Mouse (Mus musculus) heart, embryonic 12.5 days (tissue): ENCODE data around the gene Plagl1. TPM values are rescaled to one million over a fixed set of nuclear protein-coding genes. Genes with fewer than 3 reads are reported as not detected.

ENCODE experiments used
- ATAC-seq: fragments of 200-750 bp; cut with Nextera tagmentation; 2 replicates; pipeline ENCODE4 v1.8.0; 2017; ENCODE audit warnings: moderate TSS enrichment, moderate library complexity; ENCODE audit not compliant: insufficient number of reproducible peaks, low FRiP score
- H3K27ac ChIP-seq: fragments of 300-500 bp; sonication (generic); 2 replicates; pipeline ENCODE4 v1.5.1; 2016; ENCODE audit warnings: mild to moderate bottlenecking, moderate library complexity; ENCODE audit not compliant: poor library complexity, severe bottlenecking
- H3K27me3 ChIP-seq: fragments of 300-500 bp; sonication (generic); replicated peaks from 2 replicates; pipeline ENCODE4 v1.6.1; 2016; ENCODE audit warnings: mild to moderate bottlenecking, moderate library complexity
- H3K36me3 ChIP-seq: fragments of 300-500 bp; sonication (generic); 2 replicates; pipeline ENCODE4 v1.6.1; 2016; ENCODE audit warnings: mild to moderate bottlenecking, moderate library complexity
- H3K4me1 ChIP-seq: fragments of 300-500 bp; sonication (generic); replicated peaks from 2 replicates; pipeline ENCODE4 v1.6.1; 2016; ENCODE audit warnings: mild to moderate bottlenecking
- H3K4me2 ChIP-seq: fragments of 300-500 bp; sonication (generic); 2 replicates; pipeline ENCODE4 v1.6.1; 2016; ENCODE audit warnings: mild to moderate bottlenecking, moderate library complexity
- H3K4me3 ChIP-seq: fragments of 300-500 bp; sonication (generic); 2 replicates; pipeline ENCODE4 v1.5.1; 2016; ENCODE audit warnings: mild to moderate bottlenecking
- H3K9ac ChIP-seq: fragments of 300-500 bp; sonication (generic); 2 replicates; pipeline ENCODE4 v1.6.1; 2016; ENCODE audit warnings: mild to moderate bottlenecking, moderate library complexity
- H3K9me3 ChIP-seq: fragments of 300-500 bp; sonication (generic); replicated peaks from 2 replicates; pipeline ENCODE4 v1.6.1; 2016; ENCODE audit warnings: mild to moderate bottlenecking, moderate library complexity
- WGBS: fragments of 180-500 bp; shearing (Covaris S2); methylation state at CpG from one replicate; pipeline ENCODE4 v1.1.7; 2016; 5-methylcytosine and 5-hydroxymethylcytosine counted together
- polyA plus RNA-seq: library from polyadenylated mRNA; unstranded; fragments of >200 nt; fragmentation: Nextera tagmentation; extraction: Ambion mirVana; gene quantifications from 2 replicates; pipeline ENCODE4 v1.2.1, GENCODE M21; 2016

Plagl1 gene
- polyA plus RNA-seq, 1 experiment from 2014 or later, result 257 TPM

DNA sequence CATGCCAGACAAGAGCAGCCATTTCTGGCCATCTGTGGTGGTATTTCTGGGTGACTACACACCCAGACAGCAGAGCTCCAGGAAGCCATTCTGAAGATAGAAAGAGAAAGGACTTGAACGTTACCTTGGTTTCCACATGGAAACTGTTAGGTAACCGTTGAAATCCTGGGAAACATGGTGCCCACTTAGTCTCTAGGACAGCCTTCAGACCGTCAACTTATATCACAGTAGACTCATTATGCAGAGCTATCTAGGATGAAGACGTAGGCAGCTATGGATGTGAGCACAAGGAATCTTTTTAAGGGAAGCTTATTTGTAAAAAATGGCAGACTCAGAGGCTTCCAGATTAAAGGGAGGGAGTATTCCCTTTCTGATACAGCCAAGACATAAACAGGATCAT lies 73.5 kb downstream of the Plagl1 start:
- no peaks in the 10 kb centered on the region for H3K27me3 ChIP-seq
- no peak for ATAC-seq
- peaks cover 2% of the 10 kb centered on the region for H3K36me3 ChIP-seq
- H3K4me3 ChIP-seq, result no peak overlapping the region
- no peaks in the 10 kb centered on the region for H3K9me3 ChIP-seq
- H3K4me1 ChIP-seq, result peaks cover 6% of the 10 kb centered on the region; the same call in 1 of the 2 replicates
- no peak overlapping the region for H3K4me2 ChIP-seq
- H3K9ac ChIP-seq, result no peak overlapping the region
- 74% methylated on average over 4 of the region's 4 CpGs for WGBS
- H3K27ac ChIP-seq, result no peak overlapping the region

DNA sequence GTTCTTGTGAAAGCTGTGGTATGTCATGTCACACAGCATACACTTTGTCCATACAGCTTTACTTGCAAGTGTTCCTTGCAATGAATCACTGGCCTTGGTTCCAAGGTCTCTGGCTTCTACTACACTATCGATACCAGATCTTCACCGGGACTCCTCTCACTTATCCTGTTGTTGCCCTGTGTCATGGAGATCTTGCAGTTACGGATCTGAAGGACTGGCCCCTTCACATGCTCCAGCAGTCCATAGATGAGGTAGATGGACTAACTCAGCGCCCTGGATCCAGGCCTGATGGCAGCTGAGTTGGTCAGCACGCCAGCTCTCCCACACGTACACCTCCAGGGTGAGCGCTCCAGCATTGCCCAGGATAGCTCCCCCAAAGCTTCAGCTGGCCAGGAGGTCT lies 75.0 kb downstream of the Plagl1 start:
- H3K9me3 ChIP-seq, result no peaks in the 10 kb centered on the region
- no peak for ATAC-seq
- H3K27me3 ChIP-seq, result no peaks in the 10 kb centered on the region
- H3K9ac ChIP-seq, result no peak overlapping the region
- no peak overlapping the region for H3K4me2 ChIP-seq
- no peaks in the 10 kb centered on the region for H3K36me3 ChIP-seq
- WGBS, result 90% methylated on average over 7 of the region's 7 CpGs
- peaks cover 6% of the 10 kb centered on the region; the same call in 1 of the 2 replicates for H3K4me1 ChIP-seq
- H3K4me3 ChIP-seq, result no peak overlapping the region
- H3K27ac ChIP-seq, result no peak overlapping the region

DNA sequence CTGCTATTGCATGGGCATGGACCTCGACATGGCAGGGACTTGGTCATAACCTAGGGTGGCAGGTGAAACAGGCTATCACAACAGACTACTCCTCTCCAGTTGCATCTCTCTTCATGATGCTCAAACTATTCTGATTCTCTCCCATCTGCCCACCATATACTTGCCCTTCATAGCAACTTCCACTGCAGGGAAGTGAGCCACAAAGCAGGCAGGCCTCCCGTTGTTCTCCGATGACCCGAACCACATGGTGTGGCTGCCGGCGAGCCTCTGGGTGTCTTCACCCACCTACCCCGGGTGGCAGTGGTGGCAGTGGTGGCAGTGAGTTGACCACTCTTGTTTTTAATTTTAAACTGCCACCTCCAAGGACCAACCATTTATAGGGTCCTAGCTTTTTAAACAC lies 75.4 kb downstream of the Plagl1 start:
- Histone ChIP-seq H3K9me3 (no peaks in the 10 kb centered on the region), H3K27me3 (no peaks in the 10 kb centered on the region), H3K4me3 (no peak overlapping the region), H3K9ac (no peak overlapping the region), H3K4me1 (peaks cover 6% of the 10 kb centered on the region; the same call in 1 of the 2 replicates), H3K4me2 (no peak overlapping the region), H3K27ac (no peak overlapping the region), H3K36me3 (no peaks in the 10 kb centered on the region)
- no peak for ATAC-seq
- WGBS, result 90% methylated on average over 7 of the region's 7 CpGs

DNA sequence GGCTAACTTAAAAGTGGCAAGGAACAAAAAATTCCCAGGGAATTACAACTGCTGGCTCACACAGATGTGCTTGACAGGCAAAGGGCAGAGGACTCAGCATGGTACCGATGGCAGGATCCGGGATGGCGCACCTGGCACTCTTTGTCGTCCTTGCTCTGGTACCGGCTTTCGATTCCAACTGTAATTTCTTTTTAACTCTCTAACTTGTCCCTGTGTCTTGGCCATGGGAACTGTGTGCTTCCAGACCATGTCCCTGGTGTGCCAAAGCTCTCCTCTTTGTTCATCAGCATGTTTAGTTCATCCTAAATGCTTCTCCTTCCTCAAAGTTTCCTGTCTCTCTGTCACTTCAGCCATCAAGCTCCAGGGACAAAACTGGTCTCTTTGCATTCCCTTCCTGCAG lies 77.6 kb downstream of the Plagl1 start:
- no peaks in the 10 kb centered on the region for H3K9me3 ChIP-seq
- no peak for ATAC-seq
- H3K9ac ChIP-seq, result no peak overlapping the region
- no peaks in the 10 kb centered on the region for H3K27me3 ChIP-seq
- H3K4me2 ChIP-seq, result no peak overlapping the region
- peaks cover 6% of the 10 kb centered on the region; the same call in 1 of the 2 replicates for H3K4me1 ChIP-seq
- 93% methylated on average over 6 of the region's 6 CpGs for WGBS
- H3K27ac ChIP-seq, result no peak overlapping the region
- no peaks in the 10 kb centered on the region for H3K36me3 ChIP-seq
- H3K4me3 ChIP-seq, result no peak overlapping the region

DNA sequence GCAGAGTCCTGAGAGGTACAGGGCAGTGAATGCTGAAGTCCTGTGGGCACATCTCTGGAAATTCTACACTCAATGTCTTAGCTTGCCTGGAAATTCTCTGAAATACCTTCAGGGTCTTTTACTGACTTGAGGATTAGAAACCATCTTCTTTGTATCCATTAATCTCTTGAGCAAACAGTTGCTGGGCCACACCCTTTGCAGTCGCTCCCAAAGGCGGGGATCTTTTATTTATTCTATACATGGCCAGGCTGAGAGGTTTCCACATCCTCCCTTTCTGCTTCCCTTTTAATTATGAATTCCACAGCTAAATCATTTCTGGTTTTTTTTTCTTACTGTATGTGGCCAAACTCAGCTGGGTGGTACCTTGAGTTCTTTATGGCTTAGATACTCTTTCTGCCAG lies 80.1 kb downstream of the Plagl1 start:
- Histone ChIP-seq H3K4me3 (no peak overlapping the region), H3K27ac (no peak overlapping the region), H3K4me1 (peaks cover 6% of the 10 kb centered on the region; the same call in 1 of the 2 replicates), H3K27me3 (no peaks in the 10 kb centered on the region), H3K9ac (no peak overlapping the region), H3K9me3 (no peaks in the 10 kb centered on the region), H3K36me3 (no peaks in the 10 kb centered on the region), H3K4me2 (no peak overlapping the region)
- no peak for ATAC-seq
- 54% methylated on average over 2 of the region's 2 CpGs for WGBS

DNA sequence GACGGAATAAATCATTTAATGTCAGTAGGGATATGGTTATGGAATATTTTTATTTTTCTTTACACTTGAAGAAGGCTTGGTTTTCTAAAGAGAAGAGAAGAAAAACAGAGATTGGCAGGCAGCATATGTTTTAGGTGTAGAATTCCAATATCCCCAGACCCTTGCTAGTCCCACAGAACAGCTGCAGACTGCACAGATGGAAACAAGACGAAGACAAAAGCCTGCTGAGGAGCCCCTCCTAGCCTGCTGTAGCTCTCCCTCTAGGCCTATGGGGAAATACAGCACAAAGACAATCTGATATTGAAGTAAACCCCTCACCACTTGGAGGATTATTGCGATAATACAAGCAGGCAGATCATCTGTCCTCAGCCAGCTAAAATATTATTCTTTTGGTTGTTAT lies 90.1 kb downstream of the Plagl1 start:
- Histone ChIP-seq H3K9ac (no peak overlapping the region), H3K4me1 (no peaks in the 10 kb centered on the region), H3K36me3 (no peaks in the 10 kb centered on the region), H3K27me3 (no peaks in the 10 kb centered on the region), H3K27ac (no peak overlapping the region), H3K4me3 (no peak overlapping the region), H3K9me3 (no peaks in the 10 kb centered on the region), H3K4me2 (no peak overlapping the region)
- ATAC-seq, result no peak
- 81% methylated on average over 3 of the region's 3 CpGs for WGBS

DNA sequence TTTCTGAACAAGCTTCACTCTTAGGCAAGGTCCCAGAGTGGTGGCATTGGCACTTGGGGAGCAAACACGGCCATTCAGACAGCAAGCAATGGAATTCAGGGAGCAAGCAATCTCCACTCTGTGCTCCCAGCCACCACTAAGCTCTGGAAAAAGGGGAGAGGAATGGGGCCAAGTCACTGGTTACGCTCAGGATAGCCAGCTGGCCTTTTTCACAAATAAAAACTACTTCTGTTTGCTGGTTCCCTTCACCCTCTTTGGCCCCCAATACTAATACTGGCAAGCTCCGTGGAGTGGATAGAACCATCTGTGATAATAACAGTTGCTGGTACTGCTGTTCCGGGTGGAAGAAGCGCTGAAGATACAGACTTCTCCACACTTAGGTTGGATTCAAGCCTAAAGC lies 91.0 kb downstream of the Plagl1 start:
- H3K36me3 ChIP-seq, result no peaks in the 10 kb centered on the region
- no peak overlapping the region for H3K4me2 ChIP-seq
- H3K27me3 ChIP-seq, result no peaks in the 10 kb centered on the region
- ATAC-seq, result no peak
- no peaks in the 10 kb centered on the region for H3K9me3 ChIP-seq
- no peak overlapping the region for H3K4me3 ChIP-seq
- H3K9ac ChIP-seq, result no peak overlapping the region
- WGBS, result 75% methylated on average over 5 of the region's 5 CpGs
- H3K4me1 ChIP-seq, result no peaks in the 10 kb centered on the region
- no peak overlapping the region for H3K27ac ChIP-seq

DNA sequence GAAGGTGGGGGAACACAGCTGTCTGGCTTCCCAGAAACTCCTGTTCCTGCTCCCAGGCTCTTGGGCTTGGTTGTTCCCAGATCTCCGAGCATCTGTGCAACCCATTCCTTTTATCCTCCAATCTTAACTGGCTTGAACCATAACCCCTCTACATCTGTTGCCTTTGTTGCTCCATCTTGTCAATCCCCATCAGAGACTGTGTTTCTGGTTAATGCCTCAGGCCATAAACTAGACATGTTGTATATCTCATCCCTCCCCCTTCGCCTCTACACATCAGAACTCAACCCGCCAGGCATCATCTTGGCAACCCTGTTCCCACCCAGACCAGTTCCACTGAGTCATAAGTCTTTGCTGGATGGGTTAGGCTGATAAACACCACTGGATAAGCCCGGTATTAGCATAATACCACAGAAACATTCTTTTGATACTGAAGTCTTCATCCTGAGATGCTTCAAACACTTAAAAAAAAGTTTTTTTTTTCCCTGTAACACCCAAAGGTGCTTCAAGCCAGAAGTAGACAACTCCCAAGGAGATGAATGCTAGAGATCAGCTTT lies 92.6 kb downstream of the Plagl1 start:
- H3K4me1 ChIP-seq, result no peaks in the 10 kb centered on the region
- 90% methylated on average over 4 of the region's 4 CpGs for WGBS
- no peak overlapping the region for H3K4me3 ChIP-seq
- H3K4me2 ChIP-seq, result no peak overlapping the region
- no peaks in the 10 kb centered on the region for H3K36me3 ChIP-seq
- H3K27ac ChIP-seq, result no peak overlapping the region
- H3K9me3 ChIP-seq, result no peaks in the 10 kb centered on the region
- H3K27me3 ChIP-seq, result no peaks in the 10 kb centered on the region
- no peak for ATAC-seq
- H3K9ac ChIP-seq, result no peak overlapping the region

DNA sequence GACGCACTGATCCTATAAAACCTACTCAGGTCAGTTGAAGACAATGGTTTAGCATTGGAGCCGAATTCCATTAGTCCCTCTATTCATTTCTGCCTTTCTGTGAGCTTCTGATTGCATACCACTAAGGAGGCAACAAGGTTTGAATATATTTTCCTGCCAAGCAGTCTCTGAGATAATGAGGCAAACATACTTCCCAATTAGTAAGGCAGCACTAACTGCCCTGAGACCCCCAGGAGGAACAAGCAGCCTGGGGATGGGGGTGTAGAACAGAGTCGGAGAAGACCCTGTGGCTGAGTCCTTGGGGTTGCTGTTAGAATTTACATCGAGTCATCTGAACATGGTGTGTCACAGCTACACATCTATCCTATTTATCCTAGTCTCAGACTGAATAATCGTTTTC lies 95.1 kb downstream of the Plagl1 start:
- 82% methylated on average over 5 of the region's 5 CpGs for WGBS
- Histone ChIP-seq H3K27me3 (no peaks in the 10 kb centered on the region), H3K9me3 (no peaks in the 10 kb centered on the region), H3K4me2 (no peak overlapping the region), H3K27ac (no peak overlapping the region), H3K4me3 (no peak overlapping the region), H3K36me3 (no peaks in the 10 kb centered on the region), H3K4me1 (no peaks in the 10 kb centered on the region), H3K9ac (no peak overlapping the region)
- ATAC-seq, result no peak

DNA sequence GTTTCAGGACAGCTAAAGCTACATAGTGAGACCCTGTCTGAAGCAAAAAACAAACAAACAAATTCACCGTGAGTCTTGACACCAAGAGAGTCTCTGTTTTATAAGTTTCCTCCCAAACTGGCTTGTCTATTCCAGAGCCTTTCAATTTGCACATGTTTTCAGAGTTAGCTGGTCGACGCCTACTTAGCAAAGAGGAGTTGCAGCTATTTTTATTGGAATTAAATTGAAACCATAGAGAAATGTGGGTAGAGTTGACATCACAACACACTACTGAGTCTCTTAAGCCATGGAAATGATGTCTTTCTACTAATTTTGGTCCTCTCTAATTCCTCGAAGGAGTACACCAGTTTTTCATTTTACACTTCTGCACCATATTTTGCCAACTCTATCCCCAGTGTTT lies 100.6 kb downstream of the Plagl1 start:
- H3K9me3 ChIP-seq, result peaks cover 11% of the 10 kb centered on the region; the same call in 1 of the 2 replicates
- no peak overlapping the region for H3K27ac ChIP-seq
- 86% methylated on average over 4 of the region's 4 CpGs for WGBS
- H3K27me3 ChIP-seq, result no peaks in the 10 kb centered on the region
- H3K4me2 ChIP-seq, result no peak overlapping the region
- H3K4me1 ChIP-seq, result peaks cover 13% of the 10 kb centered on the region
- no peak overlapping the region for H3K9ac ChIP-seq
- ATAC-seq, result no peak
- no peak overlapping the region for H3K4me3 ChIP-seq
- no peaks in the 10 kb centered on the region for H3K36me3 ChIP-seq

DNA sequence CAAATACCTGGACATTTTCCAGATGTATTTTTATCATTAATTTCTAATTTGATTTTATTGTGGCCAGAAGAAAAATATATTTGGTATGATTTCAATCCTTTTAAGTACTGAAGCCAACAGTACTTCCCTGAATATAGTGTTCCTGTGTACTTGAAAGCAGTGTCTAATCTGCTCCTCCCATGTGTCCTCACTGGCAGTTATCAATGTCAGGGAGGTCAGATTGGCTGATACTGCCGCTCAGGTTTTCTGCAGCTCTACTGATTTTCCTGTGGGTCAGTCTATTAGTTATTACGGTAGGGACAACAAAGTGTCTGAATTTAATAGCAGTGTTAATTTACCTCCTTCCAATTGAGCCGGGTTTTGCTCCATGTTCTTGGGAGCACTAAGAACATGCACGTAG lies 101.7 kb downstream of the Plagl1 start:
- no peak overlapping the region for H3K4me2 ChIP-seq
- H3K27ac ChIP-seq, result peak overlapping the region; percentile 9; the same call in 1 of the 2 replicates
- peaks cover 13% of the 10 kb centered on the region for H3K4me1 ChIP-seq
- H3K36me3 ChIP-seq, result no peaks in the 10 kb centered on the region
- H3K9ac ChIP-seq, result no peak overlapping the region
- H3K27me3 ChIP-seq, result no peaks in the 10 kb centered on the region
- H3K4me3 ChIP-seq, result no peak overlapping the region
- ATAC-seq, result no peak
- 27% methylated on average over 4 of the region's 4 CpGs for WGBS
- H3K9me3 ChIP-seq, result peaks cover 11% of the 10 kb centered on the region; the same call in 1 of the 2 replicates

DNA sequence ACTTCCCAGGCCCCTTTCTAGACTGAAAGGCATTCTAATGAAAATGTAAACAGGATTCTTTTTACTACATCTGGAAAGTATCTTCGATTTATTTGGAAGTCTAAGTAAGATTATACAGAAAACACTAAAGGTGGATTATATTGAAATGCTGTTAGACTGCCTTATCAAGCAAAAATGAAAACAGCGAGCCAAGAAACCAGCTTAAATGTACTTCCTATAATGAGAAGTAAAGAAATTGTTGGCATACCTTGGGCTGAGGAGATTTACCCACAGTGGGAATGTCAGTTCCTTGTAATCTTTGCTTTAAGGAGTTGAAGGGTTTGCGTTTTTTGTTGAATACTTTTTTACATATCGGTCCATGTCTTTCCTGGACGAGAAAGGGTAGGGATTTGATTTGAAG lies 108.2 kb downstream of the Plagl1 start:
- WGBS, result 43% methylated on average over 5 of the region's 5 CpGs

More for the DNA sequence above, 108.2 kb downstream of the Plagl1 start:
- no peak for ATAC-seq
- Histone ChIP-seq H3K4me2 (no peak overlapping the region), H3K27ac (peak overlapping the region; percentile 74; the same call in 1 of the 2 replicates), H3K36me3 (no peaks in the 10 kb centered on the region), H3K9me3 (peaks cover 11% of the 10 kb centered on the region; the same call in 1 of the 2 replicates), H3K9ac (no peak overlapping the region), H3K4me1 (peaks cover 42% of the 10 kb centered on the region), H3K4me3 (no peak overlapping the region), H3K27me3 (no peaks in the 10 kb centered on the region)
